27 mouse cellular contexts compared by ENCODE assay signal in genomic region chr1:154010681-154011080, GRCm38 (mm10).
"Had no signal": no experiment of that assay in that cellular context is flagged by ENCODE, and none has a peak within 500 bp of the region (broad histone marks: within the 10 kb centered on the region; RNA-seq: fewer than 3 reads in every experiment).

No protein-coding gene starts in this region.

- DNase-seq: cerebellum, adult 8-10 months; cerebellum, adult 9-10 months; cerebellum, adult 9-11 months; cerebellum, postnatal 10 days; cerebellum, postnatal 14 days; cerebellum, postnatal 25 days; cerebellum, postnatal 36 days; embryo, embryonic 11 days; forebrain, postnatal 0 days; gastrocnemius, adult 2 months; gastrocnemius, postnatal 10 days; gastrocnemius, postnatal 14 days; gastrocnemius, postnatal 25 days; gastrocnemius, postnatal 36 days; heart, adult 18-20 months; heart, adult 2 months had no signal

- H3K36me3 ChIP-seq: embryonic facial prominence, embryonic 10.5 days; embryonic facial prominence, embryonic 12.5 days; embryonic facial prominence, embryonic 13.5 days; embryonic facial prominence, embryonic 15.5 days; forebrain, embryonic 10.5 days; forebrain, embryonic 12.5 days; forebrain, embryonic 15.5 days had no signal

- ATAC-seq: forebrain, embryonic 13.5 days; forebrain, embryonic 14.5 days; forebrain, embryonic 15.5 days; forebrain, embryonic 16.5 days; forebrain, postnatal 0 days had no signal

- H3K4me1 ChIP-seq: embryonic facial prominence, embryonic 10.5 days; embryonic facial prominence, embryonic 12.5 days; embryonic facial prominence, embryonic 13.5 days; embryonic facial prominence, embryonic 15.5 days; forebrain, embryonic 10.5 days; forebrain, embryonic 12.5 days; forebrain, embryonic 13.5 days; forebrain, embryonic 15.5 days had no signal

- H3K27ac ChIP-seq: embryonic facial prominence, embryonic 10.5 days; embryonic facial prominence, embryonic 12.5 days; embryonic facial prominence, embryonic 13.5 days; embryonic facial prominence, embryonic 15.5 days; forebrain, embryonic 10.5 days; forebrain, embryonic 12.5 days; forebrain, embryonic 13.5 days; forebrain, embryonic 15.5 days; gastrocnemius, adult 2 months; heart, adult 2 months had no signal

- H3K4me2 ChIP-seq: embryonic facial prominence, embryonic 12.5 days; embryonic facial prominence, embryonic 13.5 days; embryonic facial prominence, embryonic 15.5 days; forebrain, embryonic 12.5 days; forebrain, embryonic 13.5 days; forebrain, embryonic 15.5 days had no signal

- H3K9ac ChIP-seq: embryonic facial prominence, embryonic 12.5 days; embryonic facial prominence, embryonic 13.5 days; embryonic facial prominence, embryonic 15.5 days; forebrain, embryonic 12.5 days; forebrain, embryonic 13.5 days; forebrain, embryonic 15.5 days; forebrain, postnatal 0 days had no signal

- H3K27me3 ChIP-seq: embryonic facial prominence, embryonic 12.5 days; embryonic facial prominence, embryonic 13.5 days; embryonic facial prominence, embryonic 15.5 days; forebrain, embryonic 12.5 days; forebrain, embryonic 13.5 days; forebrain, embryonic 15.5 days had no signal

- H3K9me3 ChIP-seq: embryonic facial prominence, embryonic 10.5 days; embryonic facial prominence, embryonic 12.5 days; embryonic facial prominence, embryonic 13.5 days; embryonic facial prominence, embryonic 15.5 days; forebrain, embryonic 10.5 days; forebrain, embryonic 12.5 days; forebrain, embryonic 13.5 days; forebrain, embryonic 15.5 days had no signal

- H3K4me3 ChIP-seq: embryonic facial prominence, embryonic 10.5 days; embryonic facial prominence, embryonic 12.5 days; embryonic facial prominence, embryonic 13.5 days; embryonic facial prominence, embryonic 15.5 days; erythroblast, embryonic 14.5 days; forebrain, embryonic 10.5 days; forebrain, embryonic 12.5 days; forebrain, embryonic 13.5 days; forebrain, embryonic 15.5 days; gastrocnemius, adult 2 months; heart, adult 2 months had no signal
